Mouse (Mus musculus) mouse embryonic stem cell (cell line): ENCODE data around the gene Gstt2.

ENCODE experiments used
- in situ Hi-C, 2 experiments: fragments of 300-500 bp; cut with MboI; formaldehyde crosslinking; loops; 1 replicate in 1 of 2; 3 replicates in 1 of 2; pipeline ENCODE4 v1.14.3; 2019 to 2020; ENCODE audit warnings: low sequenced_read_pairs in 2 of 2, low pct_unique_long_range_greater_than_20kb in 1 of 2, mixed read lengths in 1 of 2; ENCODE audit not compliant: unreplicated experiment in 1 of 2

Gstt2 gene

GRCm38 (mm10) chr10:75837248-75837759 is at the start of gene Gstt2:
Gene Gstt2, minus strand, starts transcription at chr10:75837424.
- in situ Hi-C loops, result no loop called here

- in situ Hi-C loops, result loop anchor here in 1 of 2 experiments (5.0 kb wide), 1 partner anchor 68 kb away; the partner anchor contains the start of gene Gm5134
These were observed 47.5 kb upstream of the Gstt2 start for GRCm38 (mm10) chr10:75884742-75885141.

- in situ Hi-C loops, result no loop called here
These were observed 46.0 kb upstream of the Gstt2 start for GRCm38 (mm10) chr10:75883232-75883552.

GRCm38 (mm10) chr10:75882433-75883231 is 45.4 kb upstream of the Gstt2 start:
- in situ Hi-C loops, result no loop called here

GRCm38 (mm10) chr10:75881578-75882432 is 44.6 kb upstream of the Gstt2 start:
- in situ Hi-C loops, result no loop called here

GRCm38 (mm10) chr10:75880771-75881577 is 43.8 kb upstream of the Gstt2 start:
- in situ Hi-C loops, result no loop called here

- in situ Hi-C loops, result no loop called here
These were observed 43.1 kb upstream of the Gstt2 start for GRCm38 (mm10) chr10:75880351-75880750.

- in situ Hi-C loops, result no loop called here
These were observed 41.6 kb upstream of the Gstt2 start for GRCm38 (mm10) chr10:75878836-75879235.

- in situ Hi-C loops, result loop anchor here in 1 of 2 experiments (5.0 kb wide), 1 partner anchor 64 kb away; the partner anchor contains the start of gene Mmp11
These were observed 36.4 kb upstream of the Gstt2 start for GRCm38 (mm10) chr10:75873543-75874170.

- in situ Hi-C loops, result loop anchor here in 1 of 2 experiments (5.0 kb wide), 1 partner anchor 64 kb away; the partner anchor contains the start of gene Mmp11
These were observed 35.8 kb upstream of the Gstt2 start for GRCm38 (mm10) chr10:75872915-75873542.

GRCm38 (mm10) chr10:75872025-75872914 is 35.0 kb upstream of the Gstt2 start:
- in situ Hi-C loops, result loop anchor here in 1 of 2 experiments (5.0 kb wide), 1 partner anchor 65 kb away; the partner anchor contains the start of gene Mmp11

GRCm38 (mm10) chr10:75861587-75861986 is 24.4 kb upstream of the Gstt2 start:
- in situ Hi-C loops, result no loop called here

GRCm38 (mm10) chr10:75860746-75861145 is 23.5 kb upstream of the Gstt2 start:
- in situ Hi-C loops, result no loop called here

- in situ Hi-C loops, result loop anchor here in 1 of 2 experiments (10.0 kb wide), 1 partner anchor 115 kb away; no protein-coding TSS in a partner anchor
These were observed 22.7 kb upstream of the Gstt2 start, which contains the start of gene Mif for GRCm38 (mm10) chr10:75859786-75860470. Gene Mif, minus strand, starts transcription at chr10:75860240.

- in situ Hi-C loops, result loop anchor here in 1 of 2 experiments (10.0 kb wide), 1 partner anchor 114 kb away; no protein-coding TSS in a partner anchor
These were observed 22.0 kb upstream of the Gstt2 start for GRCm38 (mm10) chr10:75859107-75859746.
